Mouse (Mus musculus): ENCODE results near the gene Stx17. TPM values are rescaled to one million over a fixed set of nuclear protein-coding genes. Genes with fewer than 3 reads are reported as not detected.

Stx17 gene
- total RNA-seq, 1 experiment = 3.9 TPM

GRCm38 (mm10) chr4:48101981-48102380, 22.7 kb upstream of the Stx17 start:
- no peak for DNase-seq (ENCODE audit: low read depth, low spot score)
- no peaks in the 10 kb centered on the region for H3K9me3 ChIP-seq (ENCODE audit: control insufficient read depth, insufficient read depth, low read depth, low read length)
- no peak overlapping the region for H3K4me3 ChIP-seq (ENCODE audit: insufficient read depth in 1 of 2, low read depth in 1 of 2, low read length in 2 of 2, poor library complexity in 1 of 2, severe bottlenecking in 1 of 2)
- H3K36me3 ChIP-seq (ENCODE audit: control insufficient read depth, insufficient read depth, low read length, poor library complexity, severe bottlenecking) = no peaks in the 10 kb centered on the region
- no peak for TF ChIP-seq HCFC1 (IDR thresholded peaks at IDR 0.05; ENCODE audit: borderline replicate concordance, insufficient read depth, low read length)
- no peak for TF ChIP-seq MAFK (IDR thresholded peaks at IDR 0.05; ENCODE audit: insufficient read depth, low read depth, low read length)
- TF ChIP-seq ZNF384 (IDR thresholded peaks at IDR 0.05; ENCODE audit: low read depth, low read length) = no peak
- no peak for TF ChIP-seq CHD2 (IDR thresholded peaks at IDR 0.05; ENCODE audit: low read depth, low read length)
- no peak for TF ChIP-seq ZC3H11A (IDR thresholded peaks at IDR 0.05; ENCODE audit: borderline replicate concordance, low read depth, low read length)
- no peak overlapping the region for H3K27ac ChIP-seq (ENCODE audit: insufficient read depth, low read depth, low read length, poor library complexity, severe bottlenecking)
- H3K4me1 ChIP-seq (ENCODE audit: control insufficient read depth in 2 of 2, insufficient read depth in 2 of 2, low read length in 2 of 2, poor library complexity in 1 of 2) = no peaks in the 10 kb centered on the region
- no peak overlapping the region for H3K9ac ChIP-seq (ENCODE audit: insufficient read depth, low read depth, low read length, poor library complexity, severe bottlenecking)
- in situ Hi-C loops (cut with MboI; ENCODE audit: low sequenced_read_pairs in 2 of 2, unreplicated experiment in 2 of 2) = no loop called here

GRCm38 (mm10) chr4:48105387-48105786, 19.3 kb upstream of the Stx17 start:
- H3K9ac ChIP-seq (ENCODE audit: insufficient read depth, low read depth, low read length, poor library complexity, severe bottlenecking) = no peak overlapping the region
- no peak for TF ChIP-seq HCFC1 (IDR thresholded peaks at IDR 0.05; ENCODE audit: borderline replicate concordance, insufficient read depth, low read length)
- TF ChIP-seq CHD2 (IDR thresholded peaks at IDR 0.05; ENCODE audit: low read depth, low read length) = no peak
- TF ChIP-seq MAFK (IDR thresholded peaks at IDR 0.05; ENCODE audit: insufficient read depth, low read depth, low read length) = no peak
- TF ChIP-seq ZC3H11A (IDR thresholded peaks at IDR 0.05; ENCODE audit: borderline replicate concordance, low read depth, low read length) = no peak
- TF ChIP-seq ZNF384 (IDR thresholded peaks at IDR 0.05; ENCODE audit: low read depth, low read length) = no peak
- no peak overlapping the region for H3K4me3 ChIP-seq (ENCODE audit: insufficient read depth in 1 of 2, low read depth in 1 of 2, low read length in 2 of 2, poor library complexity in 1 of 2, severe bottlenecking in 1 of 2)
- H3K4me1 ChIP-seq (ENCODE audit: control insufficient read depth in 2 of 2, insufficient read depth in 2 of 2, low read length in 2 of 2, poor library complexity in 1 of 2) = no peaks in the 10 kb centered on the region
- H3K9me3 ChIP-seq (ENCODE audit: control insufficient read depth, insufficient read depth, low read depth, low read length) = no peaks in the 10 kb centered on the region
- DNase-seq (ENCODE audit: low read depth, low spot score) = no peak
- no peaks in the 10 kb centered on the region for H3K36me3 ChIP-seq (ENCODE audit: control insufficient read depth, insufficient read depth, low read length, poor library complexity, severe bottlenecking)
- H3K27ac ChIP-seq (ENCODE audit: insufficient read depth, low read depth, low read length, poor library complexity, severe bottlenecking) = no peak overlapping the region
- in situ Hi-C loops (cut with MboI; ENCODE audit: low sequenced_read_pairs in 2 of 2, unreplicated experiment in 2 of 2) = no loop called here

- no peaks in the 10 kb centered on the region for H3K4me1 ChIP-seq (ENCODE audit: control insufficient read depth in 2 of 2, insufficient read depth in 2 of 2, low read length in 2 of 2, poor library complexity in 1 of 2)
- no peak overlapping the region for H3K4me3 ChIP-seq (ENCODE audit: insufficient read depth in 1 of 2, low read depth in 1 of 2, low read length in 2 of 2, poor library complexity in 1 of 2, severe bottlenecking in 1 of 2)
- no peak for TF ChIP-seq CHD2 (IDR thresholded peaks at IDR 0.05; ENCODE audit: low read depth, low read length)
- no peak for TF ChIP-seq ZC3H11A (IDR thresholded peaks at IDR 0.05; ENCODE audit: borderline replicate concordance, low read depth, low read length)
- no peak for TF ChIP-seq ZNF384 (IDR thresholded peaks at IDR 0.05; ENCODE audit: low read depth, low read length)
- TF ChIP-seq MAFK (IDR thresholded peaks at IDR 0.05; ENCODE audit: insufficient read depth, low read depth, low read length) = no peak
- no peak for TF ChIP-seq HCFC1 (IDR thresholded peaks at IDR 0.05; ENCODE audit: borderline replicate concordance, insufficient read depth, low read length)
- in situ Hi-C loops (cut with MboI; ENCODE audit: low sequenced_read_pairs in 2 of 2, unreplicated experiment in 2 of 2) = no loop called here
- H3K27ac ChIP-seq (ENCODE audit: insufficient read depth, low read depth, low read length, poor library complexity, severe bottlenecking) = no peak overlapping the region
- no peaks in the 10 kb centered on the region for H3K9me3 ChIP-seq (ENCODE audit: control insufficient read depth, insufficient read depth, low read depth, low read length)
- H3K9ac ChIP-seq (ENCODE audit: insufficient read depth, low read depth, low read length, poor library complexity, severe bottlenecking) = no peak overlapping the region
- H3K36me3 ChIP-seq (ENCODE audit: control insufficient read depth, insufficient read depth, low read length, poor library complexity, severe bottlenecking) = no peaks in the 10 kb centered on the region
- no peak for DNase-seq (ENCODE audit: low read depth, low spot score)
Observed at GRCm38 (mm10) chr4:48107086-48107485, 17.6 kb upstream of the Stx17 start.

GRCm38 (mm10) chr4:48108591-48108990, 16.1 kb upstream of the Stx17 start:
- Histone ChIP-seq H3K9me3 (ENCODE audit: control insufficient read depth, insufficient read depth, low read depth, low read length) (no peaks in the 10 kb centered on the region), H3K4me1 (ENCODE audit: control insufficient read depth in 2 of 2, insufficient read depth in 2 of 2, low read length in 2 of 2, poor library complexity in 1 of 2) (no peaks in the 10 kb centered on the region), H3K27ac (ENCODE audit: insufficient read depth, low read depth, low read length, poor library complexity, severe bottlenecking) (no peak overlapping the region), H3K4me3 (ENCODE audit: insufficient read depth in 1 of 2, low read depth in 1 of 2, low read length in 2 of 2, poor library complexity in 1 of 2, severe bottlenecking in 1 of 2) (no peak overlapping the region), H3K36me3 (ENCODE audit: control insufficient read depth, insufficient read depth, low read length, poor library complexity, severe bottlenecking) (no peaks in the 10 kb centered on the region), H3K9ac (ENCODE audit: insufficient read depth, low read depth, low read length, poor library complexity, severe bottlenecking) (no peak overlapping the region)
- in situ Hi-C loops (cut with MboI; ENCODE audit: low sequenced_read_pairs in 2 of 2, unreplicated experiment in 2 of 2) = no loop called here
- no peak for DNase-seq (ENCODE audit: low read depth, low spot score)
- no peak for TF ChIP-seq MAFK (IDR thresholded peaks at IDR 0.05; ENCODE audit: insufficient read depth, low read depth, low read length)
- no peak for TF ChIP-seq HCFC1 (IDR thresholded peaks at IDR 0.05; ENCODE audit: borderline replicate concordance, insufficient read depth, low read length)
- TF ChIP-seq ZNF384 (IDR thresholded peaks at IDR 0.05; ENCODE audit: low read depth, low read length) = no peak
- TF ChIP-seq ZC3H11A (IDR thresholded peaks at IDR 0.05; ENCODE audit: borderline replicate concordance, low read depth, low read length) = no peak
- TF ChIP-seq CHD2 (IDR thresholded peaks at IDR 0.05; ENCODE audit: low read depth, low read length) = no peak

- TF ChIP-seq MAFK (IDR thresholded peaks at IDR 0.05; ENCODE audit: insufficient read depth, low read depth, low read length) (no peak), HCFC1 (IDR thresholded peaks at IDR 0.05; ENCODE audit: borderline replicate concordance, insufficient read depth, low read length) (no peak), ZNF384 (IDR thresholded peaks at IDR 0.05; ENCODE audit: low read depth, low read length) (no peak), ZC3H11A (IDR thresholded peaks at IDR 0.05; ENCODE audit: borderline replicate concordance, low read depth, low read length) (no peak), CHD2 (IDR thresholded peaks at IDR 0.05; ENCODE audit: low read depth, low read length) (no peak)
- H3K36me3 ChIP-seq (ENCODE audit: control insufficient read depth, insufficient read depth, low read length, poor library complexity, severe bottlenecking) = no peaks in the 10 kb centered on the region
- no peak overlapping the region for H3K9ac ChIP-seq (ENCODE audit: insufficient read depth, low read depth, low read length, poor library complexity, severe bottlenecking)
- DNase-seq (ENCODE audit: low read depth, low spot score) = no peak
- H3K9me3 ChIP-seq (ENCODE audit: control insufficient read depth, insufficient read depth, low read depth, low read length) = no peaks in the 10 kb centered on the region
- in situ Hi-C loops (cut with MboI; ENCODE audit: low sequenced_read_pairs in 2 of 2, unreplicated experiment in 2 of 2) = no loop called here
- H3K4me1 ChIP-seq (ENCODE audit: control insufficient read depth in 2 of 2, insufficient read depth in 2 of 2, low read length in 2 of 2, poor library complexity in 1 of 2) = no peaks in the 10 kb centered on the region
- no peak overlapping the region for H3K27ac ChIP-seq (ENCODE audit: insufficient read depth, low read depth, low read length, poor library complexity, severe bottlenecking)
- H3K4me3 ChIP-seq (ENCODE audit: insufficient read depth in 1 of 2, low read depth in 1 of 2, low read length in 2 of 2, poor library complexity in 1 of 2, severe bottlenecking in 1 of 2) = no peak overlapping the region
Observed at GRCm38 (mm10) chr4:48110331-48110730, 14.4 kb upstream of the Stx17 start.
